Mouse (Mus musculus) stomach, embryonic 14.5 days (tissue): ENCODE measurements around the gene Slc22a23. TPM values are rescaled to one million over a fixed set of nuclear protein-coding genes. Genes with fewer than 3 reads are reported as not detected.

Experiments
- ATAC-seq: fragments of 200-750 bp; cut with Nextera tagmentation; 2 replicates; pipeline ENCODE4 v1.8.0; 2017; ENCODE audit warnings: low read depth, moderate TSS enrichment; ENCODE audit not compliant: insufficient number of reproducible peaks, insufficient read depth, low FRiP score
- H3K27ac ChIP-seq: fragments of 300-500 bp; sonication (generic); 2 replicates; pipeline ENCODE4 v1.5.1; 2014; ENCODE audit warnings: mild to moderate bottlenecking, low read length, moderate library complexity, mixed read lengths
- H3K27me3 ChIP-seq: fragments of 300-500 bp; sonication (generic); 2 replicates; pipeline ENCODE4 v1.6.1; 2014; ENCODE audit warnings: low read length, control low read depth, mixed read lengths; ENCODE audit not compliant: control insufficient read depth, insufficient read depth
- H3K36me3 ChIP-seq: fragments of 300-500 bp; sonication (generic); 2 replicates; pipeline ENCODE4 v1.6.1; 2014; ENCODE audit warnings: mild to moderate bottlenecking, control low read depth, low read length, moderate library complexity, mixed read lengths; ENCODE audit not compliant: control insufficient read depth, insufficient read depth
- H3K4me1 ChIP-seq: fragments of 300-500 bp; sonication (generic); 2 replicates; pipeline ENCODE4 v1.6.1; 2014; ENCODE audit warnings: low read length, control low read depth, mixed read lengths; ENCODE audit not compliant: control insufficient read depth, insufficient read depth
- H3K4me2 ChIP-seq: fragments of 300-500 bp; sonication (generic); replicated peaks from 2 replicates; pipeline ENCODE4 v1.6.1; 2014; ENCODE audit warnings: low read depth, low read length, control low read depth
- H3K4me3 ChIP-seq: fragments of 300-500 bp; sonication (generic); 2 replicates; pipeline ENCODE4 v1.5.1; 2014; ENCODE audit warnings: low read depth, low read length, control low read depth
- H3K9ac ChIP-seq: fragments of 300-500 bp; sonication (generic); replicated peaks from 2 replicates; pipeline ENCODE4 v1.6.1; 2014; ENCODE audit warnings: low read depth, mild to moderate bottlenecking, control low read depth, low read length, moderate library complexity, mixed read lengths
- H3K9me3 ChIP-seq: fragments of 300-500 bp; sonication (generic); 2 replicates; pipeline ENCODE4 v1.6.1; 2016; ENCODE audit warnings: low read depth, low read length, control low read depth; ENCODE audit not compliant: control insufficient read depth
- WGBS: fragments of 180-500 bp; shearing (Covaris S2); extraction: QIAGEN DNeasy Blood & Tissue Kit; methylation state at CpG from one replicate; pipeline ENCODE4 v1.1.7; 2014; 5-methylcytosine and 5-hydroxymethylcytosine counted together
- polyA plus RNA-seq: library from polyadenylated mRNA; unstranded; fragments of >200 nt; fragmentation: Nextera tagmentation; extraction: Ambion mirVana; gene quantifications from 2 replicates; pipeline ENCODE4 v1.2.1, GENCODE M21; 2014

Slc22a23 gene
- polyA plus RNA-seq, 1 experiment from 2014 or later: 4.9 TPM

- Histone ChIP-seq H3K9ac (no peak overlapping the region), H3K9me3 (no peaks in the 10 kb centered on the region), H3K4me2 (no peak overlapping the region), H3K4me1 (0 out of 2 replicates have a peak, but pooled peaks cover 4% of the 10 kb centered on the region), H3K27ac (no peak overlapping the region), H3K27me3 (no peaks in the 10 kb centered on the region), H3K4me3 (no peak overlapping the region), H3K36me3 (no peaks in the 10 kb centered on the region)
- 74% methylated on average over 2 of the region's 2 CpGs for WGBS
- ATAC-seq: no peak
Observed at GRCm38 (mm10) chr13:34156840-34157185, 188.2 kb downstream of the Slc22a23 start.

GRCm38 (mm10) chr13:34156133-34156839 is 188.7 kb downstream of the Slc22a23 start:
- H3K4me1 ChIP-seq: 0 out of 2 replicates have a peak, but pooled peaks cover 4% of the 10 kb centered on the region
- H3K9ac ChIP-seq: no peak overlapping the region
- H3K27me3 ChIP-seq: no peaks in the 10 kb centered on the region
- ATAC-seq: 0 out of 2 replicates have a peak, but pooled peaks have one; percentile 28
- H3K4me3 ChIP-seq: no peak overlapping the region
- no peak overlapping the region for H3K27ac ChIP-seq
- no peaks in the 10 kb centered on the region for H3K9me3 ChIP-seq
- H3K36me3 ChIP-seq: no peaks in the 10 kb centered on the region
- 48% methylated on average over 8 of the region's 8 CpGs for WGBS
- H3K4me2 ChIP-seq: no peak overlapping the region

GRCm38 (mm10) chr13:34154931-34155272 is 190.1 kb downstream of the Slc22a23 start:
- peaks cover 10% of the 10 kb centered on the region; the same call in 1 of the 2 replicates for H3K4me1 ChIP-seq
- 37% methylated on average over 3 of the region's 3 CpGs for WGBS
- no peaks in the 10 kb centered on the region for H3K9me3 ChIP-seq
- no peak overlapping the region for H3K9ac ChIP-seq
- no peaks in the 10 kb centered on the region for H3K36me3 ChIP-seq
- H3K27me3 ChIP-seq: no peaks in the 10 kb centered on the region
- ATAC-seq: no peak
- no peak overlapping the region for H3K27ac ChIP-seq
- H3K4me3 ChIP-seq: 0 out of 2 replicates have a peak overlapping the region, but pooled peaks have one; percentile 3
- H3K4me2 ChIP-seq: peak overlapping the region; percentile 20; the same call in 1 of the 2 replicates

GRCm38 (mm10) chr13:34154217-34154930 is 190.6 kb downstream of the Slc22a23 start:
- H3K4me2 ChIP-seq: peak overlapping the region; percentile 20; the same call in 1 of the 2 replicates
- peak; percentile 40 for ATAC-seq
- H3K9me3 ChIP-seq: no peaks in the 10 kb centered on the region
- 0 out of 2 replicates have a peak overlapping the region, but pooled peaks have one; percentile 3 for H3K4me3 ChIP-seq
- H3K27me3 ChIP-seq: no peaks in the 10 kb centered on the region
- no peaks in the 10 kb centered on the region for H3K36me3 ChIP-seq
- no peak overlapping the region for H3K9ac ChIP-seq
- peaks cover 15% of the 10 kb centered on the region; the same call in 1 of the 2 replicates for H3K4me1 ChIP-seq
- 40% methylated on average over 13 of the region's 13 CpGs for WGBS
- peak overlapping the region; percentile 29; the same call in 1 of the 2 replicates for H3K27ac ChIP-seq

GRCm38 (mm10) chr13:34153254-34154011 is 191.5 kb downstream of the Slc22a23 start:
- peak overlapping the region; percentile 29; the same call in 1 of the 2 replicates for H3K27ac ChIP-seq

GRCm38 (mm10) chr13:34152695-34153094 is 192.3 kb downstream of the Slc22a23 start:
- Histone ChIP-seq H3K27ac (no peak overlapping the region), H3K4me2 (no peak overlapping the region), H3K4me3 (no peak overlapping the region), H3K27me3 (no peaks in the 10 kb centered on the region), H3K9me3 (no peaks in the 10 kb centered on the region), H3K9ac (no peak overlapping the region), H3K36me3 (no peaks in the 10 kb centered on the region), H3K4me1 (peaks cover 22% of the 10 kb centered on the region; the same call in 1 of the 2 replicates)
- whole genome bisulfite sequencing: 31% methylated on average over 7 of the region's 7 CpGs
- no peak for ATAC-seq

More at GRCm38 (mm10) chr13:34153254-34154011, 191.5 kb downstream of the Slc22a23 start:
- Histone ChIP-seq H3K27me3 (no peaks in the 10 kb centered on the region), H3K4me2 (no peak overlapping the region), H3K4me1 (peaks cover 21% of the 10 kb centered on the region; the same call in 1 of the 2 replicates), H3K36me3 (no peaks in the 10 kb centered on the region), H3K9ac (no peak overlapping the region), H3K9me3 (no peaks in the 10 kb centered on the region), H3K4me3 (no peak overlapping the region)
- no peak for ATAC-seq
- WGBS: 71% methylated on average over 4 of the region's 5 CpGs

- no peak for ATAC-seq
- no peak overlapping the region for H3K9ac ChIP-seq
- H3K36me3 ChIP-seq: no peaks in the 10 kb centered on the region
- H3K4me2 ChIP-seq: no peak overlapping the region
- no peaks in the 10 kb centered on the region for H3K9me3 ChIP-seq
- H3K27me3 ChIP-seq: no peaks in the 10 kb centered on the region
- no peak overlapping the region for H3K27ac ChIP-seq
- H3K4me3 ChIP-seq: no peak overlapping the region
- 100% methylated on average over 1 of the region's 1 CpGs for WGBS
- peaks cover 22% of the 10 kb centered on the region; the same call in 1 of the 2 replicates for H3K4me1 ChIP-seq
Observed at GRCm38 (mm10) chr13:34151425-34151824, 193.6 kb downstream of the Slc22a23 start.
